Mouse (Mus musculus) fibroblast of lung, adult 2 months (primary cell): ENCODE results near the gene Tex2.
"Not testable (repeated sequence)": the region's sequence is repeated elsewhere in the genome, so short reads cannot be mapped to it uniquely, and the experiment has no call there.

Experiments
- DNase-seq: peaks from one replicate; pipeline ENCODE4 v3.0.0-alpha.2; 2011; ENCODE audit warnings: low read depth

Gene Tex2

DNA sequence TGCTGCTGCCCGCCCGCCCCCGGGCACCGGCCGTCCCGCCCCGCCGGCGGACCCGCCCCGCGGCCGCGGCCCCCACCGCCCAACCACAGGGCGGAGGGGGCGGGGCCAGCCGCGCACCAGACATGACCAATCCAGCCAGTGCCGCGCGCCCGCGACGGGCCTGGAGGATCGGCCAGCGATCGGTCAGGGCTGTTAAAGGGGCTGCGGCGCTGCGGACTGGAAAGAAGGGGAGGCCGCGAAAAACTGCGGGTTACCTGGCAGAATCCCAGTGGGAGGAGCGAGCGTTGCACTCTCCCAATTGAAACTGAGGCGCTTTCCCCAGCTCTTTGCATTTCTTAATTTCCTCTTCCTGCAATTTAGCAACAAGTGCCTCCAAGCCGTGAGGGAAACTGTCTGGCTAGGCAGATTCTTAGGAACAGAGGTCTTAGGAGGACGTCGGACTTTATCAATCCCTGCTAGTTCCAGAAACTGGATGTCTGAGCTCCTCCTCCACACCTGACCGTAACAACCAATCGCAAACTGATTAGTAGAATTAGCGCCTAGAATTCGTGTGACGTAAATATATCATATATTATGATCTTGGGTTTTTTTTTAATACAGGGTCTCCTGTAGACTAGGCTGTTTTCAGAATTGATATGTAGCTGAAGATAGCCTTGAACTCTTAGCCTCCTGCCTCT, at the start of gene Tex2:
Gene Tex2 (minus strand): TSS at position 463 of the 677 bp plus-strand sequence.
- DNase-seq: peak; percentile 79

DNA sequence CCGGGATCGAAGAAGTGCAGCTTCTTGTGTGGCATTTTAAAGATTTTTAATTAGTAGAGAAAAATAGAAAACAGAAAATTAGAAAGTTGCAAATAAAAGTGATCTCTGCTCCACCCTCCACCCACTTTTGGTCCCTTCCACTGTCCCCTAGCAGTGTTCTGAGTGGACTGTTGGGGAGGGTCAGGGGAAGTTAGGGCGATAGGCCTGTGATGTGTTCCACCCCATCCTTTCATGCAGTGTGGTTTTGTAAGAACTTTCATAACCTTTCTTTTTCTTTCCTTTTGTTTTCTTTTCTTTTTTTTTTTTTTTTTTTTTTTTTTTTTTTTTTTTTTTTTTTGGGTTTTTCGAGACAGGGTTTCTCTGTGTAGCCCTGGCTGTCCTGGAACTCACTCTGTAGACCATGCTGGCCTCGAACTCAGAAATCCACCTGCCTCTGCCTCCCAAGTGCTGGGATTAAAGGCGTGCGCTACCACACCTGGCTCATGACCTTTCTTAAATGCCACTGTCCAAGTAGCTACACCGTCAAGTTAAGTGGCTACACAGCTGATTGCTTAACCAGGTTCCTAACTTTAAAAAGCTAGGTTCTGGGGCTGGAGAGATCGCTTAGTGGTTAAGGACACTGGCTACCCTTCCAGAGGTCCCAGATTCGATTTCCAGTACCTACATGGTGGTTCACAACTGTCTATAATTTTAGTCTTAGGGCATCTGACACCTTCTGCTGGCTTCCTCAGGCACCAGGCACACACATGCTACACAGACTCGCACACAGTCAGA, 49.6 kb upstream of the Tex2 start:
- no peak for DNase-seq

DNA sequence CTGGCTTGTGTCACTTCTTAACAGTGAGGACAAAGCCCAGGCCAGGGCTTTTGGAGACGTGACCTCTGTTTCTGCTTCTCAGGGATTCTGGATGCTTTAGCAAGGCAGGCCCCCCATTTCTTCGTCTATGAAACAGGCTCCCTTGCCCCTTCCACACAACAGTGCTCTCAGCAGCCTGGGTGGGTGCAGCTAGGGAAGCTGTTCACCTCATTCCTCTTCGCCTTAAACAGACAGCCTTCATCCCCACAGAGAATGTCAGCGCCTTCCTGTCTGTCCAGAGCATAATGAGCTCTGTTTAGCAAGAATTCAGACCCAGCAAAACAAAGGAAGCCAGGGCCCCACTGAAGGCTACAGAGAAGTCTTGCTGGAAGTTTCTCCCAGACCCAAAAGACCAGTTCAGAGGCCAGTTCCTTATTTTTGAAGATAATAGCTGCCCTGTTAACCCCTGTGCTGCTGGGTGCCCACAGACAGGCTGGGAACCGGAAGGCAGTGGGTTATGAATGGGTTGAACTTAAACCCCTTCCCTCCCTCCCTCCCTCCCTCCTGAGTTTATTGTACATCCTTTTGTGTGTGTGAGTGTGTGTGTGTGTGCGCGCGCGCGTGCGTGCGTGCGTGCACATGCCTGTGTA, 47.3 kb upstream of the Tex2 start:
- DNase-seq: no peak

DNA sequence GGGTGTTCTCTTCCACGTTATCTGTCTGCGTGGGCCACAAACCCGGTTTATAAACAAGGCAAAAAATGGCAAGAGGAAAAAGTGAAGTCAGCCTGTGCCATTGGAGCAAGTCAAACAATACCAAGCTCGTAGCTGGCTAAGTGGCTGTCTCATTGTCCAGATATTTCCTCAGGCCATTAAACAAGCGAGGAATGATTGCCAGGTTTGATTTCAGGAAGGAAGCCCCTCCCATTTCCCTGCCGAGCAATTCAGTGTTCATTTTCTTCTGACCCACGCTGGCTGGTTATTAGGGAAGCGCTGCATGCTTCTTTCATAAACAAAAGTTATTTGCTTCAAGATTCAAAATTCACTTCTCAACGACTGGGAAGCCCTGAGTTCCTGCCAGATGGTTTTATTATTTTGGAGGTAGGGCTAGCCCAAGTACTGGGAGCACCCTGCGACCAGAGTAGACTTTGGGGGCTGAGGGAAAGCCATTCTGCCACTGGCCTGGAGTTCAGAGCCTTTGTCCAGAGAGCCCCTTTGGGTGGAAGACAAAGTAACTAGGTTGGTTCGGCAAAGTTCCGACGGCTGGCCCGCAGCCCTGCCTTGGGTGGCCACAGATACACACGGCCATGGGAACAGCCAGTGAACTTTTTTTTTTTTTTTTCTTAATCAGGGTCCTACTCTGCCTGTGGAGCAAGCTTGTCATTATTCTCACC, 46.5 kb upstream of the Tex2 start:
- no peak for DNase-seq

DNA sequence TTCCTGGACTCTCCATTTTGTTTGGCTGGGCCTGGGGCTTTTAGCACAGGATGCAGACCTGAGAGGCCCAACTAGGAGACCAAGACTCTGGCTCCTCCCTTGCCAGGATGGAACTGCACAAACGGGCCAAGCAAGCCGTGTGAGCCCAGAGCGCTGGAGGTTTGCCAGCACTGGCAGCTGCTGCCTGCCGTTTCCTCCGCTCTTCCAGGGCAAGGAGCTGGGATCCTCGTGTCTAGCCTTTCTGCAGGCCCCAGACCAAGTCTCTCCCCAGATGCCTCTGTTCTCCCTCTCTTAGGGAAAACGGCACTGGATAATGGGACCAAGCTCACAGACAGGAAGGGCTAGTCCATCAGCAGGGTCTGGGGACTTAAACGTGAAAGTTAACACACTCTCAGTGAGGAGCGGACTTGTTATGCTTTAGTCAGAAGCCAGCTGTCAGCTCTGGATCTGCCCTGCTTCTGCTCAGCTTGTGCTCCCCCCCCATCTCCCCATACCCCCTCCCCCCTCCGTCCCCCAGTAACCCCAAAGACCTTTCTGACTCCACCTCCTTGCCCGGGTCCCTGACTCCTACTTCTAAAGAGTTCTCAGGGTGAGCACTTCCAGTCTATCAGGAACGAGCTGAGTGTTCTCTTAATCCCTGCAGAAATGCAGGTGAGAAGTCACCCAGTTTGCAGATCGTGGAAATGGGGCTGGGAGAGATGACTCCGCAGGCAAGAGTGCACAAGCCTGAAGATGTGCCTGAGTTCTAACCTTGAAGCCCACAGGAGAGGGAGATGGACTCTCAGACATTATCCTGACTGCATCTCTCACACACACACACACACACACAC, 45.0 kb upstream of the Tex2 start:
- peak; percentile 81 for DNase-seq

DNA sequence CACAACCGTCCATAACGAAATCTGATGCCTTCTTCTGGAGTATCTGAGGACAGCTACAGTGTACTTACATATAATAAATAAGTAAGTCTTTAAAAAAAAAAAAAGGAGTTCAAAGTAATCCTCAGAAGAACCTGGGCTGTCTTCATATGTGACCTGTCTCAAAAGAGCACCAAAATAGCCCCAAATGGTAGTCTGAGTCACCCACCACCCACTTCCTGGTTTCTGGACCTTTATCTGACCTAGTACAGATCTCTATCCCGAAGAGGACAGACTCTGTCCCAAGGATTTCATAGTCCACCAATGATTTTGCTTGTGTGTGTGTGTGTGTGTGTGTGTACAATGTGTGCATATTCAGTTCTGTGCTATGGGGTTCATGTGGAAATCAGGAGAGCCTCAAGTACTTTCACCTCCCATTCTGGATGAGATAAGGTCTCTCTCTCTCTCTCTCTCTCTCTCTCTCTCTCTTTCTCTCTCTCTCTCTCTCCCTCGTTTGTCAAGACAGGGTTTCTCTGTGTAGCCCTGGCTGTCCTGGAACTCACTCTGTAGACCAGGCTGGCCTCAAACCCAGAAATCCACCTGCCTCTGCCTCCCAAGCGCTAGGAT, 43.8 kb upstream of the Tex2 start:
- DNase-seq: not testable (repeated sequence)

DNA sequence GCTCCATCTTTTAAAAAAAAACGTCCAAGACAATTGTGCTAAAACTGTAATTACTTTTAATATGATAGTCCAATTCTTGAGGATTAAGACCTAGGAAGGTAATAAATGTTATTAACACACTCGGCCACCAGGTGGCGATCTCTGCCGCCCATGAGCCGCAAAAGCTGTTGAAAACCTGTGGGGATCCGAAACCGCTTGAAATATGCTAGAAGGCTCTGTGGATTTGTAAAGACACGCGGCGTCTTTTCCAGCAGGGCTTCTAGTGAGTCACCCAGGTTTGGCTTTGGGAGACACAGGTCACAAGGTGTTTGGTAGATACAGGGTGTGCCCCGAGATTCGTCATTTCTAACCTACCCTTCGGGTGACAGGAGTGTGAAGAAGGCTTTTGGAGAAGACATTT, 35.1 kb upstream of the Tex2 start:
- peak; percentile 48 for DNase-seq

DNA sequence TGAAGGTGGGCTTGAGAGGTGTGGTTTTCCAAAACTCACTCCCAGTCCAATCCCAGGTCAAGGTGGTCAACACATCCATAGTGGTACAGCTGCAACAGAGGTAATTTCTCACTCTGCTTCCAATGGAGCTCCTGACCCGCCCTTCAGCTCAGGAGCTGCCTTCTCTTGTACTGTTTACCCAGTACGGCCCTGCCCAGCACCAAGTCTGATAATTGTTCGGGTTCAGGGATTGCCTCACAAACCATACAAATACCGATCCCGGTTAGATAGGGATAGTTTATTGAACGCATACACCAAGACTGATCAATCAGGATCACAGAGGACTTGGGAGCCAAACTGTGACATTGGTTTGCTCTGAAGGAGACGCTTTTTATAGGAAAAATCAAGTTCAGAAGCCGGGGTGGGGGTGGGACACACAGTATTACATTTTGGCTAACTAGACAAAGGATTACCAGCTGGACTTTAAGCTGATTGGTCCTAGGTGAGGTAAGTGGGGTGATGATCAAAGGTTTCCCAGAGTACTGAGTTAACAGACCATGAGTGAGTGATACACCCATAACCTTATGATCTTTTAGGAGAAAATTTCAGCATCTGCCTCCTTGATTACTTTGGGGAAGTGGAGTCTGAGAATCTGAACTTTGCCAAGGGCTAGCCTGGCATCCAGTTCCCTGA, 29.9 kb upstream of the Tex2 start:
- DNase-seq: no peak

DNA sequence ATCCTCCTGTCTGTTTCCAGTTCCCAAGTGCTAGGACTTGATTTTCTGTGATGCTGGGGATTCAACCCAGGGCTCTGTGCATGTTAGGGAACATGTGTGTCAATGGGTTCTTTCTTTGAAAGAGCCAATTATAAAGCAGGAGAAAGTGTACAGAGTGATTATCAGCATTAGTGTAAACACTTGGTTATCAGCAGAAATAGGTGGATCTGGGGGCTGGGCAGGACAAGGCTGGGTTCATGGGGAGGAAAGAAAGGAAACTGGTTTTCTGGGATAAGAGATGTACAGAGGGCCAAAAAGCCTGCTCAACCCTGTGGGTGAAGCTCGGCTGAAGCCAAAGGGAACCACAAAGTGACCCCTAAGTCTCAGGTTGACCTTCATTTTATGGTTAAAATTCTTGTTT, 28.4 kb upstream of the Tex2 start:
- no peak for DNase-seq

DNA sequence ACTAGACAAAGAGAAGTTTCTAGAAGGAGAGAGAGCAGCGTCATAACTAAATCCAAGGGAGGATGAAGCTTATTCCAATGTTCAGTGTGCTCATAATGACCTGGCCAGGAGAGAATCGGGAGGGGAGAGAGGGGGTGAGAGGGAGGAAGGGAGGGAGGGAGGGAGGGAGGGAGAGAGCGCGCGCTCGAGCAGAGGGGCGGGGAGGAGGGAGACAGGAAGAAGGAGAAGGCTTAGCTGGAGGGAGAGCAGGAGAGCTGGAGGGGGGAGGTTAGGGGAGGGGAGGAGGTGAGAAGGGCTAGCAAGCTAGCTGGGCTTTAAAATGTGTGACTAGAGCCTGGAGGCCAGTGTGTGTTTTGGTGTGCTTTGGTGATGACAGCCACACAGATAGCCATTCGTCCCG, 26.8 kb upstream of the Tex2 start:
- no peak for DNase-seq

DNA sequence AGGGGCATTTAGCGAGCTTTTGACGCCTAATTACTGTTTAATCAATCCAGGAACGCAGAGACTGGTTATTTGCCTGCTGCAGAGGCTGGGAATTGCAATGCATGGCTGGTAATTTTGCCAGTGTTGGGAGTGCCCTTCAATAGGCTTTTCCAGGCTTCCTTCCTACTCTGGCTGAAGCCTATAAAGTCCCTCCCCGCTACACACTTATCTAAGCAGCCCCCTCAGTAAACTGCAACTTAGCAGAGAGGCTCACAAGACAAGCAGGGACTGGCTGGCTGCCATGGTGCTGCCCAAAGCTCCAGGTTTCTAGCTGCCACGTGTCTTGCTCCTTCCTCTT, 26.1 kb upstream of the Tex2 start:
- DNase-seq: no peak

DNA sequence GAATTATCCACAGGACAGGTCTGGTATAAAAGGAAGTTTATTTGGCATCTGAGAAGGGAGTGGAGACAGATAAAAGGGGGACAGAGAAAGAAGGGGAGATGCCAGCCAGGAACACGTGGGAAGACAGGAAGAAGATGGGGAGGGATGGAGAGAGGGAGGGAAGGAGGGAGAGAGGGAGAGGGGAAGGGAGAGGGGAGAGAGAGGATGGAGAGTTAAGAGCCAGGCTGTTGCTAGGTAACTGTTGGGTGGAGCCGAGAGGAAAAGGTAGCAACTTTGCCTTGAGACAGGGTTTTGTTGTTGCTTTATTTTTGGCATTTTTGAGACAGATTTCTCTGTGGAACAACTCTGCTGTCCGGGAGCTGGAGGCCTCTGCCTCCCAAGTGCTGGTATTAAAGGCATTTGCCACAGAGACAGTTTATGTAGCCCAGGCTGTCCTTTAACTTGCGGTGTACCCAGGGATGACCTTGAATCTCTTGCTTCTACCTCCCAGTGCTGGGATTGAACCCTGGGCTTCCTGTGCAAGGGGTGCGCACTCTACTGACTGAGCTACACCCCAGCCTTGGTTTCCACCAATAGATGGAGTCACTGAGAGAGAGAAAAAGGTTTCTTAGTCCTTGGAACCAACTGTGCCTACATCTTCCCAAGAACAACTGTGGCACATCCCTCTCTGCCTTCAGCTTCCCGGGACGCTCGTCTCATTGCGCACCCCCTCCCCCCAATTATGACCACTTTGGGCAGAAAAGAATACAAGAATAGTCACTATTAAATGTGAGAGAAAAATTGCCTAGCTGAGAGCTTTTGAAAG, 25.5 kb upstream of the Tex2 start:
- DNase-seq: no peak

DNA sequence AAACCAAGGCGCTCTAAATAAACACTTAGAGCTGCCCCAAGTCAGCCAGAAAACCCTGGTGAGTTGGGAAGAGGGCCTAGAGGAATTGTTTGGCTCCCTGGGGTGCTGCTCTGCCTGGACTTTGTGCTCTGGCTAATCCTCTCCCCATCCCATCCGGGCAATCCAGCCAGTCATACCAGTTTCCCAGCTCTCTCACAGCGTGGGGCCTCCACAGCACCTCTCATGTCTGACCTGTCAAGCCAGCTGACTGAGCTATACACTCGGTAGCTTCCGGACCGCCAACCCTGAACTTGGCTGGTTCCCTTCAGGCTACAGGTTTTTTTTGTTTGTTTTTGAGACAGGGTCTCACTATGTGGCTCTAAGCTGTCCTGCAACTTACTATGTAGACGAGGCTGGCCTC, 24.5 kb upstream of the Tex2 start:
- no peak for DNase-seq

DNA sequence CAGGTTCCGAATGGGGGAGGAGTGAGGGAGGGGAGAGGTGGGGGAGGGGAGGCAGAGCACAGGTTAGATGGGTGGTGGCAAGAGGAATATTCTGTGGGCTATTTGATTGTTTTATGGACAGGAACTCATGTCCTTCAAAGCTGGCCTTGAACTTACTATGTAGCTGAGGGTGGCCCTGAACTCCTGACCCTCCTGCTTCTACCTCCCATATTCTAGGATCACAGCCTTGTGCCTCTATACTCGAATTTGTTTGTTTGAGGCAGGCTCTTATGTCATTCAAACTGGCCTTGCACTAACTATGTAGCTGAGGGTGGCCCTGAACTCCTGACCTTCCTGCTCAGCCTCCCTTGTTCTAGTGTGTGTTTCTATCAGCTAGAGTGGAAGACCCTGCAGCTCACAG, 22.7 kb upstream of the Tex2 start:
- DNase-seq: no peak

DNA sequence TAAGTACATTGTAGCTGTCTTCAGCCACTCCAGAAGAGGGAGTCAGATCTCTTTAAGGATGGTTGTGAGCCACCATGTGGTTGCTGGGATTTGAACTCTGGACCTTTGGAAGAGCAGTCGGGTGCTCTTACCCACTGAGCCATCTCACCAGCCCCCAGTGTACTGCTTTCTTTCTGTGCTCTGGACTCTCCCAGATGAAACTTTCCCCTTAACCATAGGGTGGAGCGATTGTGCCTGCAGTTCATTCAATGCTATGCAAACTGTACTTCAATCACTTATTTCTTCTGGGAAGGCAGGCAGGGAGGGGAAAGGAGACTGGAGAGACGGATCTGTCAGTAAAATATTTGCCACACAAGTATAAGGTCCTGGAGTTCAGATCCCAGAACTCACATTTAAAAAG, 21.0 kb upstream of the Tex2 start:
- DNase-seq: not testable (repeated sequence)

DNA sequence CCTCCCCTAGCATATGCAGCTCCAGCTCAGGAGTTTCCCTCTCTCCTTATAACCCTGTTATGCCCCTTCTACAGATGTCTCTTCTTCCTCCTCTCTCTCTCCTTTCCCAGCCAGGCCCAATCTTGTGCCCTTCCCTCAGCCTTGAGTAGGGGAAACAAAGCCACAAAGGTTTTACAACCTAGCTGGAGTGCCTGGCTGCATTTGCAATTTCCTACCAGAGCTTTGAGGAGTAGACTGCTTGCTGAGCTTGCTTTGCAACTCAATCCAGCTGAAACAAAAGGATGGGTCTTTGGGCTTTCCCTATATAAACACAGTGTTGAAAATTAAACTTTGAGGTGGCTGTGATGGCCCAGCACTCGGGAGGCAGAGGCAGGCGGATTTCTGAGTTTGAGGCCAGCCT, 20.2 kb upstream of the Tex2 start:
- DNase-seq: no peak

DNA sequence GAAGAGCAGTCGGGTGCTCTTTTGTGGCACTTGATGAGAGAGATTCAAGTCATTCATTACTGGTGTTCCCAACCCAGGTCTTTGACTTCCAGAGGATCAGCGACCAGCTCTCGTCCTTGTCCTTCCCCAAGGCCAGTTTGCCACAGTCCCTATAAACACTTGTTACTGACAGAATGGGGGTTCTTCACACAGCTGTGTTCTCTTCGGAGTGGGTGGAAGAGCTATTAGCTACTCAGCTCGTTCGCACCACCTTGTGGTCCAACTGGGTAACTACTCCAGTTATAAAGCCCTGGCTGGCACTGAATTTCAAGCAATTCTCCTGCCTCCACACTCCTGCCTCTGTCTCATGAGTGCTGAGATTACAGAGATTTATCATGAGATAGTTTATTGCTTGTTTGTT, 14.5 kb upstream of the Tex2 start:
- no peak for DNase-seq

DNA sequence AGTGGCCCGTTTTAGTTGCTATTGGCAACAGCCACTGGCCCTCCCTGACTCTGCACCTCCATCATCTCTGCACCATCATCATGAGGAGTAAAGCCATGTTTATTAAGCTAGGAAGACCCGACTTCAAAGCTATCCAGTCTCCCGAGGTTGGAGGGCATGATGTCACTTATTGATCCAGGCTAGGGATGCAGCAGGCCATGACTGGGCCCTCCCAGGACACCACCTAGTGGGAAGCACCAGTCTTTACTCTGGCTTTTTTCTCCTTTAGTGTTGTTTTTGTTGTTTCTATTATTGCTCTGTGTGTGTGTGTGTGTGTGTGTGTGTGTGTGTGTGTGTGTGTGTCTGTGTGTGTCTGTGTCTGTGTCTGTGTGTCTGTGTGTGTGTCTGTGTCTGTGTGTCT, 12.4 kb upstream of the Tex2 start:
- DNase-seq: no peak

DNA sequence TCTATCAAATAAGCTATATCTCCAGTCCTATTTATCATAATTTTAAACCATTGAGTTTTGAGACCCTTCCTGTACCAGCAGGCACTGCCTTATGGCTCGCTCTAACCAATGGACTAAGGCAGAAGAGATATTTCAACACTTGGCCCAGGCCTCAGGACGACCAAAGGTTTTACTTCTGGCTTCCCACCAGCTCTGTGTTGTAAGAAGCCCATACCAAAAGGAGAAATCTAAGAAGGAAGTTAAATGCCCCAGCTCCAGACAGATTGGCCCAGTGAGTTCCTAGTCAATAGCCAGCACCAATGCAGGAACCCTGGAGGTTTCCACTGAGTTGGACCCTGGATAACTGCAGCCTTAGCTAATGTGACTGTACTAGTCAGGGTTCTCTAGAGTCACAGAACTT, 10.4 kb upstream of the Tex2 start:
- no peak for DNase-seq

DNA sequence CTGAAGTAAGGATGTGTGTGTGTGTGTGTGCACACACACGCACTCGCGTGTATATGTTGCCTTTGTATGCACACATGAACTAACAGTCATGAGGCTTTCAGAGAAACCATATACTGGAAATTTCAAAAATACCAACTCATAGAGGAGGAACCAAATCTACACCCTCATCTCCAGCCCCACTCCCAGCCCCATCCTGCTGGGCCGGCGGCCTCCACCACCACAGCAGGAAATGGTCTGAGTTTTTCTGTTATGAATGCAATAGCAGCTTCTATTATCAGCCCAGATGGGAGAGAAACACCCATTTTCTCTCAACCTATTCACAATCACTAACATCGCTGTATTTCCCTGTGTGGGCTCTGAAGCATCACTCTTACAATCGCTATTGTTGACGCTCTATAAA, 8.8 kb upstream of the Tex2 start:
- no peak for DNase-seq
